Mouse (Mus musculus) limb, embryonic 14.5 days (tissue): ENCODE data around the gene St3gal6. TPM values are rescaled to one million over a fixed set of nuclear protein-coding genes. Genes with fewer than 3 reads are reported as not detected.

ENCODE experiments used
- ATAC-seq: fragments of 200-750 bp; cut with Nextera tagmentation; 2 replicates; pipeline ENCODE4 v1.8.0; 2017; ENCODE audit warnings: low read depth, moderate number of reproducible peaks, moderate TSS enrichment; ENCODE audit not compliant: low FRiP score
- DNase-seq: peaks from one replicate; pipeline ENCODE4 v3.0.0-alpha.2; 2015; ENCODE audit warnings: low spot score
- H3K27ac ChIP-seq: fragments of 300-500 bp; sonication (generic); replicated peaks from 2 replicates; pipeline ENCODE4 v1.5.1; 2014; ENCODE audit warnings: low read depth, mild to moderate bottlenecking, low read length, moderate library complexity, mixed read lengths
- H3K27me3 ChIP-seq: fragments of 300-500 bp; sonication (generic); 2 replicates; pipeline ENCODE4 v1.6.1; 2014; ENCODE audit warnings: low read length, mixed read lengths; ENCODE audit not compliant: control insufficient read depth, insufficient read depth
- H3K36me3 ChIP-seq: fragments of 300-500 bp; sonication (generic); 2 replicates; pipeline ENCODE4 v1.6.1; 2014; ENCODE audit warnings: mild to moderate bottlenecking, low read length, moderate library complexity, mixed read lengths; ENCODE audit not compliant: control insufficient read depth, insufficient read depth
- H3K4me1 ChIP-seq: fragments of 300-500 bp; sonication (generic); 2 replicates; pipeline ENCODE4 v1.6.1; 2014; ENCODE audit warnings: antibody characterized with exemption, low read length, mixed read lengths; ENCODE audit not compliant: control insufficient read depth, insufficient read depth
- H3K4me2 ChIP-seq: fragments of 300-500 bp; sonication (generic); replicated peaks from 2 replicates; pipeline ENCODE4 v1.6.1; 2014; ENCODE audit warnings: low read depth, mild to moderate bottlenecking, low read length, moderate library complexity; ENCODE audit not compliant: severe bottlenecking
- H3K4me3 ChIP-seq: fragments of 300-500 bp; sonication (generic); replicated peaks from 2 replicates; pipeline ENCODE4 v1.5.1; 2014; ENCODE audit warnings: low read length
- H3K9ac ChIP-seq: fragments of 300-500 bp; sonication (generic); 2 replicates; pipeline ENCODE4 v1.6.1; 2014; ENCODE audit warnings: mild to moderate bottlenecking, low read depth, low read length, moderate library complexity; ENCODE audit not compliant: severe bottlenecking
- H3K9me3 ChIP-seq: fragments of 300-500 bp; sonication (generic); 2 replicates; pipeline ENCODE4 v1.6.1; 2016; ENCODE audit warnings: low read length; ENCODE audit not compliant: control insufficient read depth
- POLR2A ChIP-seq: fragments of 200-500 bp; IDR thresholded peaks from 2 replicates; pipeline ENCODE4 v1.8.0; 2012; ENCODE audit warnings: inconsistent platforms, mild to moderate bottlenecking, moderate library complexity, borderline replicate concordance; ENCODE audit not compliant: insufficient read depth, insufficient read length; ENCODE audit errors: extremely low read depth
- WGBS: fragments of 180-500 bp; shearing (Covaris S2); extraction: QIAGEN DNeasy Blood & Tissue Kit; methylation state at CpG from one replicate; pipeline ENCODE4 v1.1.7; 2014; 5-methylcytosine and 5-hydroxymethylcytosine counted together
- polyA plus RNA-seq, 2 experiments: library from polyadenylated mRNA; depleted of rRNA in 1 of 2; stranded (reverse) in 1 of 2; unstranded in 1 of 2; fragments of >200 nt; fragmentation: Nextera tagmentation in 1 of 2; extraction: Ambion mirVana in 1 of 2; gene quantifications; 2 replicates each; pipeline versions ENCODE4 v1.2.1 to v1.2.3; 2012 to 2014

Gene St3gal6
- polyA plus RNA-seq, 2 experiments = 12.8 to 15.2 TPM

- Histone ChIP-seq H3K9me3 (no peaks in the 10 kb centered on the region), H3K27ac (no peak overlapping the region), H3K4me1 (no peaks in the 10 kb centered on the region), H3K4me2 (no peak overlapping the region), H3K9ac (no peak overlapping the region), H3K27me3 (no peaks in the 10 kb centered on the region), H3K36me3 (no peaks in the 10 kb centered on the region), H3K4me3 (no peak overlapping the region)
- TF ChIP-seq POLR2A = no peak
- ATAC-seq (no peak), DNase-seq (no peak)
- WGBS = 64% methylated on average over 2 of the region's 2 CpGs
Observed at GRCm38 (mm10) chr16:58548042-58548441, 24.0 kb upstream of the St3gal6 start.

- Histone ChIP-seq H3K4me2 (no peak overlapping the region), H3K9ac (no peak overlapping the region), H3K27ac (no peak overlapping the region), H3K4me1 (no peaks in the 10 kb centered on the region), H3K9me3 (no peaks in the 10 kb centered on the region), H3K36me3 (no peaks in the 10 kb centered on the region), H3K4me3 (no peak overlapping the region), H3K27me3 (no peaks in the 10 kb centered on the region)
- 71% methylated on average over 1 of the region's 1 CpGs for WGBS
- ATAC-seq (no peak), DNase-seq (no peak)
- no peak for TF ChIP-seq POLR2A
Observed at GRCm38 (mm10) chr16:58546128-58546527, 22.1 kb upstream of the St3gal6 start.

GRCm38 (mm10) chr16:58539490-58539889, 15.4 kb upstream of the St3gal6 start:
- DNase-seq (no peak), ATAC-seq (no peak)
- Histone ChIP-seq H3K36me3 (no peaks in the 10 kb centered on the region), H3K4me3 (no peak overlapping the region), H3K9me3 (no peaks in the 10 kb centered on the region), H3K4me2 (no peak overlapping the region), H3K9ac (no peak overlapping the region), H3K27ac (no peak overlapping the region), H3K27me3 (no peaks in the 10 kb centered on the region), H3K4me1 (no peaks in the 10 kb centered on the region)
- no peak for TF ChIP-seq POLR2A
- 100% methylated on average over 1 of the region's 1 CpGs for WGBS

GRCm38 (mm10) chr16:58539011-58539410, 15.0 kb upstream of the St3gal6 start:
- H3K27ac ChIP-seq = no peak overlapping the region
- no peak for TF ChIP-seq POLR2A
- ATAC-seq = no peak
- H3K9me3 ChIP-seq = no peaks in the 10 kb centered on the region
- no peaks in the 10 kb centered on the region for H3K27me3 ChIP-seq
- H3K9ac ChIP-seq = no peak overlapping the region
- H3K4me2 ChIP-seq = no peak overlapping the region
- H3K4me3 ChIP-seq = no peak overlapping the region
- no peaks in the 10 kb centered on the region for H3K4me1 ChIP-seq
- 34% methylated on average over 2 of the region's 2 CpGs for WGBS
- H3K36me3 ChIP-seq = no peaks in the 10 kb centered on the region
- DNase-seq = no peak

- no peak overlapping the region for H3K9ac ChIP-seq
- no peaks in the 10 kb centered on the region for H3K4me1 ChIP-seq
- H3K27ac ChIP-seq = no peak overlapping the region
- no peaks in the 10 kb centered on the region for H3K36me3 ChIP-seq
- TF ChIP-seq POLR2A = no peak
- H3K4me3 ChIP-seq = no peak overlapping the region
- no peak for ATAC-seq
- no peak for DNase-seq
- no peaks in the 10 kb centered on the region for H3K27me3 ChIP-seq
- H3K4me2 ChIP-seq = no peak overlapping the region
- no peaks in the 10 kb centered on the region for H3K9me3 ChIP-seq
- 80% methylated on average over 2 of the region's 2 CpGs for WGBS
Observed at GRCm38 (mm10) chr16:58536076-58536475, 12.0 kb upstream of the St3gal6 start.

GRCm38 (mm10) chr16:58535236-58535635, 11.2 kb upstream of the St3gal6 start:
- Histone ChIP-seq H3K9ac (no peak overlapping the region), H3K27ac (no peak overlapping the region), H3K4me2 (no peak overlapping the region), H3K4me1 (no peaks in the 10 kb centered on the region), H3K27me3 (no peaks in the 10 kb centered on the region), H3K4me3 (no peak overlapping the region), H3K9me3 (no peaks in the 10 kb centered on the region), H3K36me3 (no peaks in the 10 kb centered on the region)
- DNase-seq (no peak), ATAC-seq (no peak)
- WGBS = 74% methylated on average over 5 of the region's 5 CpGs
- no peak for TF ChIP-seq POLR2A
